Mouse (Mus musculus): ENCODE data around the gene Olfr578.

Olfr578 gene

GRCm38 (mm10) chr7:102989224-102989623, at the start of gene Olfr578:
Olfr578 (minus strand) TSS chr7:102989324.
- DNase-seq (ENCODE audit: extremely low spot score, low read depth, low spot score) = no peak

- DNase-seq (ENCODE audit: extremely low spot score, low read depth, low spot score) = no peak
Measured at GRCm38 (mm10) chr7:103037724-103038123, 48.6 kb upstream of the Olfr578 start, which contains the start of gene Olfr582. Olfr582 (plus strand) TSS chr7:103038024.

- DNase-seq (ENCODE audit: extremely low spot score, low read depth, low spot score) = no peak
Measured at GRCm38 (mm10) chr7:102975843-102976242, 13.3 kb downstream of the Olfr578 start, which contains the start of gene Olfr577. Olfr577 (minus strand) TSS chr7:102975943.

- no peak for DNase-seq (ENCODE audit: extremely low spot score, low read depth, low spot score)
Measured at GRCm38 (mm10) chr7:102974399-102974798, 14.7 kb downstream of the Olfr578 start.

GRCm38 (mm10) chr7:102962360-102962759, 26.8 kb downstream of the Olfr578 start, which contains the start of gene Olfr576:
Olfr576 (plus strand) TSS chr7:102962660.
- DNase-seq (ENCODE audit: extremely low spot score, low read depth, low spot score) = no peak

- no peak for DNase-seq (ENCODE audit: extremely low spot score, low read depth, low spot score)
Measured at GRCm38 (mm10) chr7:102958593-102958992, 30.5 kb downstream of the Olfr578 start, which contains the start of gene Olfr575. Olfr575 (minus strand) TSS chr7:102958775.

- DNase-seq (ENCODE audit: extremely low spot score, low read depth, low spot score) = no peak
Measured at GRCm38 (mm10) chr7:102958137-102958536, 31.0 kb downstream of the Olfr578 start.

- DNase-seq (ENCODE audit: extremely low spot score, low read depth, low spot score) = no peak
Measured at GRCm38 (mm10) chr7:102950732-102951131, 38.4 kb downstream of the Olfr578 start.

GRCm38 (mm10) chr7:102948167-102948566, 41.0 kb downstream of the Olfr578 start, which contains the start of gene Olfr574:
Olfr574 (plus strand) TSS chr7:102948467.
- no peak for DNase-seq (ENCODE audit: extremely low spot score, low read depth, low spot score)

- no peak for DNase-seq (ENCODE audit: extremely low spot score, low read depth, low spot score)
Measured at GRCm38 (mm10) chr7:102943417-102943816, 45.7 kb downstream of the Olfr578 start.

- no peak for DNase-seq (ENCODE audit: extremely low spot score, low read depth, low spot score)
Measured at GRCm38 (mm10) chr7:102942475-102942874, 46.6 kb downstream of the Olfr578 start, which contains the start of gene Olfr573-ps1. Olfr573-ps1 (minus strand) TSS chr7:102942575.
